Mouse (Mus musculus) C3H10T1/2 (cell line): ENCODE measurements around the gene Azi2. TPM values are rescaled to one million over a fixed set of nuclear protein-coding genes. Genes with fewer than 3 reads are reported as not detected.

Source experiments
- polyA plus RNA-seq, 2 experiments: library from polyadenylated mRNA; unstranded; fragments of >200 nt; fragmentation: generic; extraction: Trizol; gene quantifications; one replicate each; pipeline ENCODE4 v1.2.1; 2012; ENCODE audit warnings: missing spikeins in 2 of 2

Azi2 gene
- polyA plus RNA-seq, result 1 to 10 TPM; 1.8 to 9.0 TPM

GRCm38 (mm10) chr9:118040218-118041021 lies at the start of gene Azi2:
TSS of gene Azi2 (plus strand) at chr9:118040499.

Other genes with a start within 250 kb of the Azi2 start
- 10 to 100 TPM; 16.9 to 36.1 TPM for gene Cmc1, start 109.7 kb downstream of the Azi2 start, polyA plus RNA-seq